Mouse (Mus musculus): Measurements from ENCODE around the gene Zmiz1. TPM values are rescaled to one million over a fixed set of nuclear protein-coding genes. Genes with fewer than 3 reads are reported as not detected.

Zmiz1 gene
- total RNA-seq, 1 experiment from 2014 or later = 96.9 TPM

- no peak for DNase-seq
Measured at GRCm38 (mm10) chr14:25686983-25687901, 228.3 kb downstream of the Zmiz1 start.

- DNase-seq = no peak
Measured at GRCm38 (mm10) chr14:25693271-25693887, 234.4 kb downstream of the Zmiz1 start.

GRCm38 (mm10) chr14:25693888-25694568 lies 235.0 kb downstream of the Zmiz1 start, which contains the start of gene Ppif:
Ppif (plus strand) TSS chr14:25694154.
- DNase-seq = peak; percentile 98

GRCm38 (mm10) chr14:25694569-25694897 lies 235.5 kb downstream of the Zmiz1 start:
- DNase-seq = peak; percentile 51

GRCm38 (mm10) chr14:25695059-25695458 lies 236.1 kb downstream of the Zmiz1 start:
- no peak for DNase-seq

- peak; percentile 34 for DNase-seq
Measured at GRCm38 (mm10) chr14:25696356-25696755, 237.4 kb downstream of the Zmiz1 start.

- peak; percentile 38 for DNase-seq
Measured at GRCm38 (mm10) chr14:25701986-25702385, 243.0 kb downstream of the Zmiz1 start.

- DNase-seq = peak; percentile 78
Measured at GRCm38 (mm10) chr14:25707691-25708181, 248.8 kb downstream of the Zmiz1 start.

GRCm38 (mm10) chr14:25708451-25708850 lies 249.5 kb downstream of the Zmiz1 start:
- peak; percentile 65 for DNase-seq

GRCm38 (mm10) chr14:25708917-25709316 lies 249.9 kb downstream of the Zmiz1 start:
- DNase-seq = peak; percentile 43

- DNase-seq = peak; percentile 31
Measured at GRCm38 (mm10) chr14:25710073-25710472, 251.1 kb downstream of the Zmiz1 start.

GRCm38 (mm10) chr14:25710681-25711080 lies 251.7 kb downstream of the Zmiz1 start:
- no peak for DNase-seq

GRCm38 (mm10) chr14:25711177-25711576 lies 252.2 kb downstream of the Zmiz1 start:
- no peak for DNase-seq

GRCm38 (mm10) chr14:25711602-25712001 lies 252.6 kb downstream of the Zmiz1 start:
- DNase-seq = no peak

GRCm38 (mm10) chr14:25713443-25713842 lies 254.5 kb downstream of the Zmiz1 start:
- DNase-seq = peak; percentile 46

Small RNA genes within 50 kb of the gene (microRNA-seq; reads per million reads assigned to microRNA genes)
- 1.9 to 2.6 reads per million in 2 experiments for gene Mir3075

Other genes with a start within 250 kb of the Zmiz1 start
- gene Ppif, start 235.0 kb downstream of the Zmiz1 start, total RNA-seq (2021) = 52.4 and 53.9 TPM in 2 replicates

All from adrenal gland, postnatal 14 days (tissue).